Mouse (Mus musculus): ENCODE measurements around the gene Mrgprb5. TPM values are rescaled to one million over a fixed set of nuclear protein-coding genes. Genes with fewer than 3 reads are reported as not detected.

The Mrgprb5 gene
- polyA plus RNA-seq, 1 experiment from 2014 or later = not detected

Other genes starting within 250 kb of the Mrgprb5 start
- not detected in 2 replicates for gene Mrgpra4, start 186.9 kb downstream of the Mrgprb5 start, polyA plus RNA-seq (2014; fragmentation: Nextera tagmentation; extraction: Ambion mirVana)
- gene Mrgprx1, start 141.4 kb downstream of the Mrgprb5 start, polyA plus RNA-seq (2014; fragmentation: Nextera tagmentation; extraction: Ambion mirVana) = 0.30 TPM in 1 of 2 replicates, not detected in the other
- not detected in 2 replicates for gene Mrgprb4, start 30.3 kb upstream of the Mrgprb5 start, polyA plus RNA-seq (2014; fragmentation: Nextera tagmentation; extraction: Ambion mirVana)
- not detected in 2 replicates for gene Mrgprb8, start 219.5 kb upstream of the Mrgprb5 start, polyA plus RNA-seq (2014; fragmentation: Nextera tagmentation; extraction: Ambion mirVana)

Measured in neural tube, embryonic 14.5 days (tissue).